ENCODE assay signal across 16 mouse cellular contexts in genomic region chr1:34811581-34811980, GRCm38 (mm10). TPM values are rescaled to one million over a fixed set of nuclear protein-coding genes. Genes with fewer than 3 reads are reported as not detected.
DNase-seq lines count a peak whose midpoint lies in the region; ATAC-seq lines count a peak whose summit lies in the region.
"Had no signal": no experiment of that assay in that cellular context is flagged by ENCODE, and none has a peak within 500 bp of the region (broad histone marks: within the 10 kb centered on the region; RNA-seq: fewer than 3 reads in every experiment).

No protein-coding gene starts in this region.

- H3K4me3 ChIP-seq in hindbrain, embryonic 15.5 days = no peak overlapping the region
- H3K4me3 ChIP-seq in hindbrain, embryonic 14.5 days (replicated peaks; ENCODE audit: low read length) = no peak overlapping the region
- H3K4me3 ChIP-seq: embryonic facial prominence, embryonic 15.5 days had no signal

- intact Hi-C loops in left cerebral cortex, postnatal 4 days (cut with DNase I) = loop anchor here (10.0 kb wide), 1 partner anchor 167 kb away; no protein-coding TSS in a partner anchor
- intact Hi-C loops in left cerebral cortex, postnatal 25 days (cut with DNase I) = no loop called here

- DNase-seq in embryo, embryonic 10 days (ENCODE audit: low spot score) = peak; percentile 52
- DNase-seq in embryo, embryonic 11 days = no peak
- DNase-seq in hindbrain, embryonic 14.5 days (ENCODE audit: low spot score) = no peak
- peak; percentile 75 for DNase-seq in left cerebral cortex, postnatal 4 days
- DNase-seq in left cerebral cortex, postnatal 25 days (ENCODE audit: low spot score in 2 of 2) = no peak
- peak; percentile 36 for DNase-seq in neural tube, embryonic 10.5 days (ENCODE audit: extremely low spot score, low spot score)
- DNase-seq in frontal cortex, postnatal 36 days (ENCODE audit: low spot score in 2 of 2) = no peak
- DNase-seq: gastrocnemius, postnatal 14 days; heart, postnatal 14 days; kidney, postnatal 10 days; liver; liver, postnatal 0 days; thymus, postnatal 36 days had no signal

- no peaks in the 10 kb centered on the region for H3K27me3 ChIP-seq in hindbrain, embryonic 15.5 days
- H3K27me3 ChIP-seq in hindbrain, embryonic 14.5 days (ENCODE audit: control insufficient read depth, insufficient read depth, low read length) = no peaks in the 10 kb centered on the region
- H3K27me3 ChIP-seq: embryonic facial prominence, embryonic 15.5 days had no signal

- WGBS in hindbrain, embryonic 15.5 days = 63% methylated on average over 6 of the region's 6 CpGs
- 72% methylated on average over 6 of the region's 6 CpGs for WGBS in hindbrain, embryonic 14.5 days

- ATAC-seq in hindbrain, embryonic 15.5 days (ENCODE audit: low FRiP score, low read depth) = no peak
- ATAC-seq in hindbrain, embryonic 14.5 days (ENCODE audit: low FRiP score) = no peak
- ATAC-seq: liver, postnatal 0 days had no signal

- no peaks in the 10 kb centered on the region for H3K9me3 ChIP-seq in hindbrain, embryonic 15.5 days
- no peaks in the 10 kb centered on the region for H3K9me3 ChIP-seq in hindbrain, embryonic 14.5 days (ENCODE audit: control insufficient read depth, low read length)
- H3K9me3 ChIP-seq: embryonic facial prominence, embryonic 15.5 days had no signal

- peaks cover 74% of the 10 kb centered on the region for H3K36me3 ChIP-seq in hindbrain, embryonic 15.5 days
- peaks cover 88% of the 10 kb centered on the region for H3K36me3 ChIP-seq in hindbrain, embryonic 14.5 days (replicated peaks; ENCODE audit: control insufficient read depth, insufficient read depth)

- 0 out of 2 replicates have a peak overlapping the region, but pooled peaks have one; percentile 14 for H3K27ac ChIP-seq in hindbrain, embryonic 15.5 days (replicated peaks)
- no peak overlapping the region for H3K27ac ChIP-seq in hindbrain, embryonic 14.5 days
- H3K27ac ChIP-seq: embryonic facial prominence, embryonic 15.5 days had no signal

- no peak overlapping the region for H3K9ac ChIP-seq in hindbrain, embryonic 15.5 days
- H3K9ac ChIP-seq in hindbrain, embryonic 14.5 days = no peak overlapping the region
- H3K9ac ChIP-seq: embryonic facial prominence, embryonic 15.5 days; liver, postnatal 0 days had no signal

- peaks cover 10% of the 10 kb centered on the region; the same call in 1 of the 2 replicates for H3K4me1 ChIP-seq in hindbrain, embryonic 15.5 days (replicated peaks)
- no peaks in the 10 kb centered on the region for H3K4me1 ChIP-seq in hindbrain, embryonic 14.5 days (replicated peaks; ENCODE audit: control insufficient read depth, insufficient read depth, low read length)
- H3K4me1 ChIP-seq: embryonic facial prominence, embryonic 15.5 days had no signal

- no peak overlapping the region for H3K4me2 ChIP-seq in hindbrain, embryonic 15.5 days
- no peak overlapping the region for H3K4me2 ChIP-seq in hindbrain, embryonic 14.5 days (replicated peaks)
- H3K4me2 ChIP-seq: embryonic facial prominence, embryonic 15.5 days; midbrain, embryonic 11.5 days had no signal

RNA-seq across cellular contexts. Expression of gene Fam168b, which starts 31.3 kb away (rescaled TPM):
- polyA plus RNA-seq in hindbrain, embryonic 15.5 days (2015; fragmentation: Nextera tagmentation; extraction: Ambion mirVana) = 133 and 142 TPM in 2 replicates
- 114 and 129 TPM in 2 replicates for polyA plus RNA-seq in hindbrain, embryonic 14.5 days (2014; fragmentation: Nextera tagmentation; extraction: Ambion mirVana)
- total RNA-seq in left cerebral cortex, postnatal 4 days (2021) = 100 to 1,000 TPM; 251 to 255 TPM
- 100 to 1,000 TPM; 244 to 252 TPM for total RNA-seq in left cerebral cortex, postnatal 25 days (2021)

RNA-seq across cellular contexts. Expression of gene Plekhb2, which starts 38.2 kb away (rescaled TPM):
- polyA plus RNA-seq in hindbrain, embryonic 15.5 days (2015; fragmentation: Nextera tagmentation; extraction: Ambion mirVana) = 75.3 and 79.5 TPM in 2 replicates
- polyA plus RNA-seq in hindbrain, embryonic 14.5 days (2014; fragmentation: Nextera tagmentation; extraction: Ambion mirVana) = 75.0 and 85.6 TPM in 2 replicates
- total RNA-seq in left cerebral cortex, postnatal 4 days (2021) = 100 to 1,000 TPM; 125 to 130 TPM
- total RNA-seq in left cerebral cortex, postnatal 25 days (2021) = 100 to 1,000 TPM; 248 to 261 TPM

Comparison
In these comparisons a context has a peak if more than half of its experiments do, and no peak if none do; other contexts are left out.
1. DNase-seq: peak in embryo, embryonic 10 days (single experiment), left cerebral cortex, postnatal 4 days (single experiment) and neural tube, embryonic 10.5 days (single experiment); none in embryo, embryonic 11 days (single experiment), hindbrain, embryonic 14.5 days (single experiment), left cerebral cortex, postnatal 25 days (0 of 2) and frontal cortex, postnatal 36 days (0 of 2).